Mouse (Mus musculus): ENCODE results near the gene Dnajc2.
"Not testable (repeated sequence)": the region's sequence is repeated elsewhere in the genome, so short reads cannot be mapped to it uniquely, and the experiment has no call there.

The Dnajc2 gene

GRCm38 (mm10) chr5:21743606-21744005 lies 41.4 kb downstream of the Dnajc2 start:
- no peak for DNase-seq (ENCODE audit: low spot score in 2 of 2)

- DNase-seq (ENCODE audit: low spot score in 2 of 2): no peak
Measured at GRCm38 (mm10) chr5:21739881-21740280, 45.2 kb downstream of the Dnajc2 start.

GRCm38 (mm10) chr5:21739120-21739519 lies 45.9 kb downstream of the Dnajc2 start:
- DNase-seq (ENCODE audit: low spot score in 2 of 2): no peak

GRCm38 (mm10) chr5:21737620-21738019 lies 47.4 kb downstream of the Dnajc2 start:
- DNase-seq (ENCODE audit: low spot score in 2 of 2): no peak

GRCm38 (mm10) chr5:21736956-21737585 lies 48.0 kb downstream of the Dnajc2 start, which contains the start of gene Pmpcb:
Pmpcb (plus strand) TSS chr5:21737141.
- DNase-seq (ENCODE audit: low spot score in 2 of 2): peak; percentile 77 to 86

- DNase-seq (ENCODE audit: low spot score in 2 of 2): no peak
Measured at GRCm38 (mm10) chr5:21736046-21736445, 49.0 kb downstream of the Dnajc2 start.

- DNase-seq (ENCODE audit: low spot score in 2 of 2): peak; percentile 45 to 83
Measured at GRCm38 (mm10) chr5:21735584-21735983, 49.5 kb downstream of the Dnajc2 start.

GRCm38 (mm10) chr5:21735100-21735499 lies 50.0 kb downstream of the Dnajc2 start:
- no peak for DNase-seq (ENCODE audit: low spot score in 2 of 2)

GRCm38 (mm10) chr5:21732930-21733329 lies 52.1 kb downstream of the Dnajc2 start:
- peak in 1 of 2 experiments; percentile 63 for DNase-seq (ENCODE audit: low spot score in 2 of 2)

- no peak for DNase-seq (ENCODE audit: low spot score in 2 of 2)
Measured at GRCm38 (mm10) chr5:21732177-21732911, 52.7 kb downstream of the Dnajc2 start.

- DNase-seq (ENCODE audit: low spot score in 2 of 2): no peak
Measured at GRCm38 (mm10) chr5:21729107-21729506, 55.9 kb downstream of the Dnajc2 start.

GRCm38 (mm10) chr5:21724872-21725271 lies 60.2 kb downstream of the Dnajc2 start:
- no peak for DNase-seq (ENCODE audit: low spot score in 2 of 2)

- DNase-seq (ENCODE audit: low spot score in 2 of 2): no peak
Measured at GRCm38 (mm10) chr5:21724427-21724826, 60.6 kb downstream of the Dnajc2 start.

GRCm38 (mm10) chr5:21719209-21719608 lies 65.8 kb downstream of the Dnajc2 start:
- DNase-seq (ENCODE audit: low spot score in 2 of 2): no peak

GRCm38 (mm10) chr5:21718546-21718945 lies 66.5 kb downstream of the Dnajc2 start:
- no peak for DNase-seq (ENCODE audit: low spot score in 2 of 2)

GRCm38 (mm10) chr5:21717165-21717715 lies 67.8 kb downstream of the Dnajc2 start:
- DNase-seq (ENCODE audit: low spot score in 2 of 2): no peak

- no peak for DNase-seq (ENCODE audit: low spot score in 2 of 2)
Measured at GRCm38 (mm10) chr5:21714447-21714846, 70.6 kb downstream of the Dnajc2 start.

GRCm38 (mm10) chr5:21712127-21712715 lies 72.8 kb downstream of the Dnajc2 start:
- no peak for DNase-seq (ENCODE audit: low spot score in 2 of 2)

- DNase-seq (ENCODE audit: low spot score in 2 of 2): not testable (repeated sequence)
Measured at GRCm38 (mm10) chr5:21708011-21708410, 77.0 kb downstream of the Dnajc2 start.

Measured in urinary bladder, postnatal 4 days (tissue).